Mouse (Mus musculus) lung, postnatal 0 days (tissue): ENCODE measurements at regions not wholly inside any gene's neighbourhood (a gene's known extent, or its start where the extent isn't known, plus 50 kb on each side); places are given as distances from the start of the nearest gene placed in this dataset.

ENCODE experiments used
- CTCF ChIP-seq: IDR thresholded peaks from 2 replicates; pipeline ENCODE4 v1.5.1; 2016; ENCODE audit warnings: antibody characterized with exemption, mild to moderate bottlenecking
- EP300 ChIP-seq: IDR thresholded peaks from 2 replicates; pipeline ENCODE4 v1.6.1; 2016; ENCODE audit warnings: antibody characterized with exemption, mild to moderate bottlenecking, control low read depth

- no peak for TF ChIP-seq CTCF
- no peak for TF ChIP-seq EP300
Observed at GRCm38 (mm10) chr8:128188321-128188720, 170.1 kb upstream of the Nrp1 start.
